Mouse (Mus musculus): ENCODE results near the gene Clec4a1.

- no peak for TF ChIP-seq EP300 (IDR thresholded peaks at IDR 0.05; ENCODE audit: low read depth)
- no peak for TF ChIP-seq CTCF (IDR thresholded peaks at IDR 0.05; ENCODE audit: low read depth)
These were observed 40.4 kb upstream of the Clec4a1 start for GRCm38 (mm10) chr6:122881287-122881686.
